Mouse (Mus musculus) cortical plate, adult 2 months (tissue): Measurements from ENCODE around the gene Cdk8.

ENCODE experiments used
- CTCF ChIP-seq: fragments of 200-500 bp; IDR thresholded peaks from 2 replicates; pipeline ENCODE4 v1.5.1; 2011; ENCODE audit warnings: mild to moderate bottlenecking, control low read depth, low read length; ENCODE audit not compliant: insufficient read depth; ENCODE audit errors: extremely low read depth
- POLR2A ChIP-seq: fragments of 200-500 bp; IDR thresholded peaks from 2 replicates; pipeline ENCODE4 v1.6.1; 2011; ENCODE audit warnings: mild to moderate bottlenecking, low read length, control low read depth; ENCODE audit not compliant: insufficient read depth; ENCODE audit errors: extremely low read depth

DNA sequence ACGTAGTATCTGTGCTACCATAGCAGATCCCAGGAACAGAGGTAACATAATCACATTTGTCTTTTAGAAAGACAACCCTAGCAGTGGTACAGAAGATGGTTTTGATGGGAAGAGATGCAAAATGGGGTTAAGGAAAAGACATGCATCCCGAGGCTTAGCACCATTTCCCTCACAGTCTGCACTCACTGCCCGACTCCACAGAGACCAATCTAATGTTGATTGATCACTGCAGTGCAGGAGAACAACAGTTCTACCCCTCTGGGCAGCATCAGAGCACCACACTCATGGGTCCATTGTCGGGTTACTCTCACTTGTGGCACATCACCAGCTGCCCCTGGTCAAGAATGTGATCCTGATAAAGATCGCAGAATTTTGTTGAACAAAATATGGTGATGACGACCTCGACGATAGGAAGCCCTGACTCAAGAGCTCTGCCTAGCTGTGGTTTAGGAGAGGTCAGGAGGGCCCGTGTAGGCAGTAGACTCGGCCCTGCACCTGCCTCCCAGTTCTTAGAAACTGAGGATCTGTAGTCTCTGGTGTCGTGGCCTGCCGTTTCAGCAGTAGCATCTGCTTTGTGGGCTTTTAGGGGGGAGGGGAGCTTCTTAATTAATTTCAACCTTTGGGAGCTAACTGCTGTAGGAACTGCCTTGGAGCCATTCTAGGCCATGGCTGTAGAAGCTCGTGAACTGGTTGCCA, 51.0 kb downstream of the Cdk8 start:
- TF ChIP-seq CTCF (no peak), POLR2A (no peak)
